Mouse (Mus musculus): ENCODE measurements around the gene Iqck. TPM values are rescaled to one million over a fixed set of nuclear protein-coding genes. Genes with fewer than 3 reads are reported as not detected.

Gene Iqck
- polyA plus RNA-seq, 1 experiment from 2014 or later: 3.4 TPM

- peaks cover 7% of the 10 kb centered on the region for H3K36me3 ChIP-seq (ENCODE audit: control insufficient read depth, insufficient read depth, low read length)
- 88% methylated on average over 3 of the region's 3 CpGs for WGBS
- DNase-seq (ENCODE audit: low spot score): no peak
These were observed 113.3 kb downstream of the Iqck start for GRCm38 (mm10) chr7:118968870-118969269.

GRCm38 (mm10) chr7:118971499-118971898 is 115.9 kb downstream of the Iqck start:
- no peak for ATAC-seq
- no peak overlapping the region for H3K4me2 ChIP-seq (ENCODE audit: low read length)
- no peak for DNase-seq (ENCODE audit: low spot score)
- no peak overlapping the region for H3K27ac ChIP-seq (ENCODE audit: low read depth, low read length)
- H3K4me1 ChIP-seq (ENCODE audit: control insufficient read depth, insufficient read depth, low read length): peaks cover 13% of the 10 kb centered on the region; the same call in 1 of the 2 replicates
- no peaks in the 10 kb centered on the region for H3K27me3 ChIP-seq (replicated peaks; ENCODE audit: control insufficient read depth, insufficient read depth, low read length)
- peaks cover 28% of the 10 kb centered on the region for H3K36me3 ChIP-seq (ENCODE audit: control insufficient read depth, insufficient read depth, low read length)
- no peak overlapping the region for H3K4me3 ChIP-seq (ENCODE audit: low read depth, low read length)
- 87% methylated on average over 8 of the region's 8 CpGs for WGBS
- no peaks in the 10 kb centered on the region for H3K9me3 ChIP-seq (replicated peaks; ENCODE audit: control insufficient read depth, low read length)
- H3K9ac ChIP-seq (ENCODE audit: low read length): no peak overlapping the region

More at GRCm38 (mm10) chr7:118968870-118969269, 113.3 kb downstream of the Iqck start:
- no peak overlapping the region for H3K27ac ChIP-seq (ENCODE audit: low read depth, low read length)
- no peaks in the 10 kb centered on the region for H3K27me3 ChIP-seq (replicated peaks; ENCODE audit: control insufficient read depth, insufficient read depth, low read length)
- no peak for ATAC-seq
- no peak overlapping the region for H3K4me3 ChIP-seq (ENCODE audit: low read depth, low read length)
- H3K9me3 ChIP-seq (replicated peaks; ENCODE audit: control insufficient read depth, low read length): no peaks in the 10 kb centered on the region
- no peak overlapping the region for H3K4me2 ChIP-seq (ENCODE audit: low read length)
- H3K9ac ChIP-seq (ENCODE audit: low read length): no peak overlapping the region
- H3K4me1 ChIP-seq (ENCODE audit: control insufficient read depth, insufficient read depth, low read length): 0 out of 2 replicates have a peak, but pooled peaks cover 5% of the 10 kb centered on the region

- no peak overlapping the region for H3K9ac ChIP-seq (ENCODE audit: low read length)
- peaks cover 20% of the 10 kb centered on the region; the same call in 1 of the 2 replicates for H3K4me1 ChIP-seq (ENCODE audit: control insufficient read depth, insufficient read depth, low read length)
- H3K4me3 ChIP-seq (ENCODE audit: low read depth, low read length): no peak overlapping the region
- peaks cover 31% of the 10 kb centered on the region for H3K36me3 ChIP-seq (ENCODE audit: control insufficient read depth, insufficient read depth, low read length)
- WGBS: 55% methylated on average over 5 of the region's 5 CpGs
- H3K27ac ChIP-seq (ENCODE audit: low read depth, low read length): no peak overlapping the region
- H3K9me3 ChIP-seq (replicated peaks; ENCODE audit: control insufficient read depth, low read length): no peaks in the 10 kb centered on the region
- ATAC-seq (no peak), DNase-seq (ENCODE audit: low spot score) (peak; percentile 35)
- H3K27me3 ChIP-seq (replicated peaks; ENCODE audit: control insufficient read depth, insufficient read depth, low read length): no peaks in the 10 kb centered on the region
- no peak overlapping the region for H3K4me2 ChIP-seq (ENCODE audit: low read length)
These were observed 116.8 kb downstream of the Iqck start for GRCm38 (mm10) chr7:118972306-118972705.

GRCm38 (mm10) chr7:118973377-118973776 is 117.8 kb downstream of the Iqck start:
- 97% methylated on average over 4 of the region's 4 CpGs for WGBS
- Histone ChIP-seq H3K9ac (ENCODE audit: low read length) (no peak overlapping the region), H3K4me1 (ENCODE audit: control insufficient read depth, insufficient read depth, low read length) (peaks cover 20% of the 10 kb centered on the region; the same call in 1 of the 2 replicates), H3K4me3 (ENCODE audit: low read depth, low read length) (no peak overlapping the region), H3K9me3 (replicated peaks; ENCODE audit: control insufficient read depth, low read length) (no peaks in the 10 kb centered on the region), H3K4me2 (ENCODE audit: low read length) (no peak overlapping the region), H3K36me3 (ENCODE audit: control insufficient read depth, insufficient read depth, low read length) (peaks cover 37% of the 10 kb centered on the region), H3K27me3 (replicated peaks; ENCODE audit: control insufficient read depth, insufficient read depth, low read length) (no peaks in the 10 kb centered on the region), H3K27ac (ENCODE audit: low read depth, low read length) (no peak overlapping the region)
- DNase-seq (ENCODE audit: low spot score) (no peak), ATAC-seq (no peak)

- Histone ChIP-seq H3K4me2 (ENCODE audit: low read length) (peak overlapping the region; percentile 20; the same call in 1 of the 2 replicates), H3K9me3 (replicated peaks; ENCODE audit: control insufficient read depth, low read length) (no peaks in the 10 kb centered on the region), H3K27ac (ENCODE audit: low read depth, low read length) (peak overlapping the region; percentile 61; the same call in 1 of the 2 replicates), H3K27me3 (replicated peaks; ENCODE audit: control insufficient read depth, insufficient read depth, low read length) (no peaks in the 10 kb centered on the region), H3K9ac (ENCODE audit: low read length) (no peak overlapping the region), H3K36me3 (ENCODE audit: control insufficient read depth, insufficient read depth, low read length) (peaks cover 43% of the 10 kb centered on the region), H3K4me3 (ENCODE audit: low read depth, low read length) (no peak overlapping the region), H3K4me1 (ENCODE audit: control insufficient read depth, insufficient read depth, low read length) (peaks cover 20% of the 10 kb centered on the region; the same call in 1 of the 2 replicates)
- DNase-seq (ENCODE audit: low spot score) (no peak), ATAC-seq (no peak)
- WGBS: 75% methylated on average over 3 of the region's 3 CpGs
These were observed 120.3 kb downstream of the Iqck start for GRCm38 (mm10) chr7:118975837-118976236.

- peak overlapping the region; percentile 29; the same call in 1 of the 2 replicates for H3K9ac ChIP-seq (ENCODE audit: low read length)
- peak; percentile 77 for DNase-seq (ENCODE audit: low spot score)
- 20% methylated on average over 14 of the region's 14 CpGs for WGBS
- ATAC-seq: peak; percentile 67
- peak overlapping the region; percentile 61; the same call in 1 of the 2 replicates for H3K27ac ChIP-seq (ENCODE audit: low read depth, low read length)
- peaks cover 20% of the 10 kb centered on the region; the same call in 1 of the 2 replicates for H3K4me1 ChIP-seq (ENCODE audit: control insufficient read depth, insufficient read depth, low read length)
- H3K4me2 ChIP-seq (ENCODE audit: low read length): peak overlapping the region; percentile 20
- H3K4me3 ChIP-seq (ENCODE audit: low read depth, low read length): peak overlapping the region; percentile 1; the same call in 1 of the 2 replicates
- H3K27me3 ChIP-seq (replicated peaks; ENCODE audit: control insufficient read depth, insufficient read depth, low read length): no peaks in the 10 kb centered on the region
- H3K36me3 ChIP-seq (ENCODE audit: control insufficient read depth, insufficient read depth, low read length): peaks cover 46% of the 10 kb centered on the region
- no peaks in the 10 kb centered on the region for H3K9me3 ChIP-seq (replicated peaks; ENCODE audit: control insufficient read depth, low read length)
These were observed 121.0 kb downstream of the Iqck start for GRCm38 (mm10) chr7:118976414-118977166.

GRCm38 (mm10) chr7:118977167-118977543 is 121.6 kb downstream of the Iqck start:
- H3K4me3 ChIP-seq (ENCODE audit: low read depth, low read length): no peak overlapping the region
- peaks cover 52% of the 10 kb centered on the region for H3K36me3 ChIP-seq (ENCODE audit: control insufficient read depth, insufficient read depth, low read length)
- no peak overlapping the region for H3K9ac ChIP-seq (ENCODE audit: low read length)
- H3K27ac ChIP-seq (ENCODE audit: low read depth, low read length): peak overlapping the region; percentile 61
- ATAC-seq: no peak
- WGBS: 68% methylated on average over 10 of the region's 10 CpGs
- peaks cover 20% of the 10 kb centered on the region; the same call in 1 of the 2 replicates for H3K4me1 ChIP-seq (ENCODE audit: control insufficient read depth, insufficient read depth, low read length)
- DNase-seq (ENCODE audit: low spot score): no peak
- H3K9me3 ChIP-seq (replicated peaks; ENCODE audit: control insufficient read depth, low read length): no peaks in the 10 kb centered on the region
- H3K27me3 ChIP-seq (replicated peaks; ENCODE audit: control insufficient read depth, insufficient read depth, low read length): no peaks in the 10 kb centered on the region
- H3K4me2 ChIP-seq (ENCODE audit: low read length): no peak overlapping the region

GRCm38 (mm10) chr7:118979121-118979520 is 123.6 kb downstream of the Iqck start:
- WGBS: 60% methylated on average over 7 of the region's 7 CpGs
- ATAC-seq: no peak
- H3K4me1 ChIP-seq (ENCODE audit: control insufficient read depth, insufficient read depth, low read length): peaks cover 18% of the 10 kb centered on the region; the same call in 1 of the 2 replicates

GRCm38 (mm10) chr7:118979708-118980107 is 124.2 kb downstream of the Iqck start:
- 63% methylated on average over 9 of the region's 9 CpGs for WGBS
- ATAC-seq (no peak), DNase-seq (ENCODE audit: low spot score) (no peak)
- Histone ChIP-seq H3K9ac (ENCODE audit: low read length) (no peak overlapping the region), H3K27me3 (replicated peaks; ENCODE audit: control insufficient read depth, insufficient read depth, low read length) (no peaks in the 10 kb centered on the region), H3K36me3 (ENCODE audit: control insufficient read depth, insufficient read depth, low read length) (peaks cover 56% of the 10 kb centered on the region), H3K4me1 (ENCODE audit: control insufficient read depth, insufficient read depth, low read length) (peaks cover 21% of the 10 kb centered on the region; the same call in 1 of the 2 replicates), H3K4me3 (ENCODE audit: low read depth, low read length) (no peak overlapping the region), H3K27ac (ENCODE audit: low read depth, low read length) (no peak overlapping the region), H3K9me3 (replicated peaks; ENCODE audit: control insufficient read depth, low read length) (no peaks in the 10 kb centered on the region), H3K4me2 (ENCODE audit: low read length) (no peak overlapping the region)

More at GRCm38 (mm10) chr7:118979121-118979520, 123.6 kb downstream of the Iqck start:
- DNase-seq (ENCODE audit: low spot score): no peak
- H3K4me2 ChIP-seq (ENCODE audit: low read length): no peak overlapping the region
- no peaks in the 10 kb centered on the region for H3K9me3 ChIP-seq (replicated peaks; ENCODE audit: control insufficient read depth, low read length)
- no peaks in the 10 kb centered on the region for H3K27me3 ChIP-seq (replicated peaks; ENCODE audit: control insufficient read depth, insufficient read depth, low read length)
- no peak overlapping the region for H3K27ac ChIP-seq (ENCODE audit: low read depth, low read length)
- H3K4me3 ChIP-seq (ENCODE audit: low read depth, low read length): no peak overlapping the region
- peaks cover 60% of the 10 kb centered on the region for H3K36me3 ChIP-seq (ENCODE audit: control insufficient read depth, insufficient read depth, low read length)
- H3K9ac ChIP-seq (ENCODE audit: low read length): no peak overlapping the region

Data from forebrain, embryonic 14.5 days (tissue).